Mouse (Mus musculus): ENCODE data around the gene Rpia. TPM values are rescaled to one million over a fixed set of nuclear protein-coding genes. Genes with fewer than 3 reads are reported as not detected.

Gene Rpia
- polyA plus RNA-seq, 1 experiment from 2014 or later: 2.4 TPM

DNA sequence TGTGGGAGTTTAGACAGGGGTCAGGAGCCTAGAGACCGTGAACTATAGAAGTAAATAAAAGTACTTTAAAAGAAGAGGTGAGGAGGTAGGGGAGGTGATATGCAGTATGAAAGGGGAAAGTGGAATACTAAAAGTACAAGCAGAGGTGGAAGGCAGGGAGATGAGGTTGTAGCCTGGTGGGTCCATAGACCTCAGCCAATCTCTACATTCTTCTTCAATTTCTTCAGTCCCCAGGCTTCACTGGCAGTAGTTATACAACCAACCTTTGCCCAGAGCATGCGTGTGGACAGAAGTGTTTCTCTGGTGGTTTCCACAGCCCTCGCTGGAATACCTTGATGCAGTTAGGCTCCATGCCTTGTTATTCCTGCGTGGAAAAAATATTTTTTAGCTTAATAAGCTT, 73.9 kb downstream of the Rpia start:
- TF ChIP-seq CTCF (IDR thresholded peaks at IDR 0.05; ENCODE audit: low read depth): no peak
- WGBS: 80% methylated on average over 4 of the region's 4 CpGs
- no peak for ATAC-seq (replicated peaks; ENCODE audit: low FRiP score, low read depth)

DNA sequence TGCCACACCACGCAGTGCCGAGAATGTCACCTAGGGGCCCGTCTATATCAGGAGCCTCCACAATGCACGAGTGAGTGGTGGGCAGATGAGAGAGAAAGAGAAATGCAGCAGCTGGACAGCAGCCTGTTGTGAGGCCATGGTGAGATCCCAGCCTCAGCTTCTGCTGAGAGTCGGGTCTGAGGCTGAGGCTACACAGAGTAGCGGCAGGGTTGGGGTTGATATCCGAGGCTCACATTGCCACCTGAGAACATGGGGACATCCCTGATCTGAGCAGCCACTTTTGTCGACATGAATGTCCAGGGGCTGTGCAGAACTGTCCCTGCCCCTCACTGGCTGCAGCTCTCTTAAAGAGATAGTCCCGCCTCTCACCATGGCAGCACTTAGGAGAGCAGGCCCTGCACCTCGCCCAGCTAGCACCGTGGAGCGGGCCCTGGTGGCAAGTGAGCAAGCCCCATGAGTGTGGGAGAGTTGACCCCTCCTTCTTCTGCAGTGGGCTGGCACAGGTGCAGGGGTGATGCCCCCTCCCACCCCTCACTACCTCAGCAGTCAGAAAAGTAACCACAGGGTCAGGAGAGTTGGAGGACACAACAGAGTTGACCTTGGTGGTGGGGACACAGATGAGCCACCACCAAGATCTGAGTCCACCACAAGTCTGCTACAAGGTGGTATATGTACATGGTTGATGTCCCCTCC, 75.2 kb downstream of the Rpia start:
- H3K4me2 ChIP-seq (ENCODE audit: low read length): no peak overlapping the region
- H3K27me3 ChIP-seq (ENCODE audit: insufficient read depth, low read length): no peaks in the 10 kb centered on the region
- H3K9me3 ChIP-seq (replicated peaks; ENCODE audit: low read length): no peaks in the 10 kb centered on the region
- ATAC-seq (replicated peaks; ENCODE audit: low FRiP score, low read depth) (peak; percentile 29; the same call in 1 of the 2 replicates), DNase-seq (ENCODE audit: low spot score) (no peak)
- no peak overlapping the region for H3K27ac ChIP-seq
- 76% methylated on average over 12 of the region's 12 CpGs for WGBS
- H3K9ac ChIP-seq (ENCODE audit: low read depth, low read length): no peak overlapping the region
- no peaks in the 10 kb centered on the region for H3K4me1 ChIP-seq (replicated peaks; ENCODE audit: insufficient read depth, low read length)
- no peak overlapping the region for H3K4me3 ChIP-seq (replicated peaks; ENCODE audit: low read depth, low read length)
- no peaks in the 10 kb centered on the region for H3K36me3 ChIP-seq (ENCODE audit: insufficient read depth, low read length)
- no peak for TF ChIP-seq CTCF (IDR thresholded peaks at IDR 0.05; ENCODE audit: low read depth)

More for the DNA sequence above, 73.9 kb downstream of the Rpia start:
- H3K9me3 ChIP-seq (replicated peaks; ENCODE audit: low read length): no peaks in the 10 kb centered on the region
- DNase-seq (ENCODE audit: low spot score): no peak
- no peak overlapping the region for H3K9ac ChIP-seq (ENCODE audit: low read depth, low read length)
- no peaks in the 10 kb centered on the region for H3K36me3 ChIP-seq (ENCODE audit: insufficient read depth, low read length)
- H3K27me3 ChIP-seq (ENCODE audit: insufficient read depth, low read length): no peaks in the 10 kb centered on the region
- no peak overlapping the region for H3K4me3 ChIP-seq (replicated peaks; ENCODE audit: low read depth, low read length)
- no peak overlapping the region for H3K4me2 ChIP-seq (ENCODE audit: low read length)
- no peaks in the 10 kb centered on the region for H3K4me1 ChIP-seq (replicated peaks; ENCODE audit: insufficient read depth, low read length)
- H3K27ac ChIP-seq: no peak overlapping the region

Other genes with a start within 250 kb of the Rpia start
- 12.2 and 12.5 TPM in 2 replicates for gene Eif2ak3, start 52.3 kb upstream of the Rpia start, polyA plus RNA-seq (2015; fragmentation: Nextera tagmentation; extraction: Ambion mirVana)
- not detected in 2 replicates for gene Tex37, start 126.7 kb upstream of the Rpia start, polyA plus RNA-seq (2015; fragmentation: Nextera tagmentation; extraction: Ambion mirVana)
- gene Foxi3, start 164.3 kb upstream of the Rpia start, polyA plus RNA-seq (2015; fragmentation: Nextera tagmentation; extraction: Ambion mirVana): not detected in 2 replicates

Data from kidney, postnatal 0 days (tissue).